Mouse (Mus musculus) forebrain, embryonic 12.5 days (tissue): ENCODE results near the gene Gng12. TPM values are rescaled to one million over a fixed set of nuclear protein-coding genes. Genes with fewer than 3 reads are reported as not detected.
"Not testable (repeated sequence)": the region's sequence is repeated elsewhere in the genome, so short reads cannot be mapped to it uniquely, and the experiment has no call there.

Source experiments
- ATAC-seq: fragments of 200-750 bp; cut with Nextera tagmentation; 2 replicates; pipeline ENCODE4 v1.8.0; 2017; ENCODE audit warnings: moderate TSS enrichment; ENCODE audit not compliant: low FRiP score
- H3K27ac ChIP-seq: fragments of 300-500 bp; sonication (generic); 2 replicates; pipeline ENCODE4 v1.5.1; 2016; ENCODE audit warnings: mild to moderate bottlenecking
- H3K27me3 ChIP-seq: fragments of 300-500 bp; sonication (generic); 2 replicates; pipeline ENCODE4 v1.6.1; 2016; ENCODE audit warnings: mild to moderate bottlenecking
- H3K36me3 ChIP-seq: fragments of 300-500 bp; sonication (generic); replicated peaks from 2 replicates; pipeline ENCODE4 v1.6.1; 2016; ENCODE audit warnings: mild to moderate bottlenecking
- H3K4me1 ChIP-seq: fragments of 300-500 bp; sonication (generic); 2 replicates; pipeline ENCODE4 v1.6.1; 2016
- H3K4me2 ChIP-seq: fragments of 300-500 bp; sonication (generic); 2 replicates; pipeline ENCODE4 v1.6.1; 2016; ENCODE audit warnings: mild to moderate bottlenecking, moderate library complexity
- H3K4me3 ChIP-seq: fragments of 300-500 bp; sonication (generic); replicated peaks from 2 replicates; pipeline ENCODE4 v1.5.1; 2016; ENCODE audit warnings: mild to moderate bottlenecking
- H3K9ac ChIP-seq: fragments of 300-500 bp; sonication (generic); 2 replicates; pipeline ENCODE4 v1.6.1; 2016; ENCODE audit warnings: mild to moderate bottlenecking
- H3K9me3 ChIP-seq: fragments of 300-500 bp; sonication (generic); 2 replicates; pipeline ENCODE4 v1.6.1; 2016
- WGBS: fragments of 180-500 bp; shearing (Covaris S2); methylation state at CpG from one replicate; pipeline ENCODE4 v1.1.7; 2016; 5-methylcytosine and 5-hydroxymethylcytosine counted together
- polyA plus RNA-seq: library from polyadenylated mRNA; unstranded; fragments of >200 nt; fragmentation: Nextera tagmentation; extraction: Ambion mirVana; gene quantifications from 2 replicates; pipeline ENCODE4 v1.2.1, GENCODE M21; 2016

Gng12 gene
- polyA plus RNA-seq, 1 experiment from 2014 or later = 34.4 TPM

GRCm38 (mm10) chr6:66944190-66945003, 48.2 kb downstream of the Gng12 start:
- Histone ChIP-seq H3K4me3 (no peak overlapping the region), H3K4me1 (peaks cover 22% of the 10 kb centered on the region), H3K9ac (no peak overlapping the region), H3K27ac (no peak overlapping the region), H3K27me3 (no peaks in the 10 kb centered on the region), H3K9me3 (no peaks in the 10 kb centered on the region), H3K36me3 (no peaks in the 10 kb centered on the region), H3K4me2 (no peak overlapping the region)
- ATAC-seq = no peak
- WGBS = 83% methylated on average over 12 of the region's 12 CpGs

DNA sequence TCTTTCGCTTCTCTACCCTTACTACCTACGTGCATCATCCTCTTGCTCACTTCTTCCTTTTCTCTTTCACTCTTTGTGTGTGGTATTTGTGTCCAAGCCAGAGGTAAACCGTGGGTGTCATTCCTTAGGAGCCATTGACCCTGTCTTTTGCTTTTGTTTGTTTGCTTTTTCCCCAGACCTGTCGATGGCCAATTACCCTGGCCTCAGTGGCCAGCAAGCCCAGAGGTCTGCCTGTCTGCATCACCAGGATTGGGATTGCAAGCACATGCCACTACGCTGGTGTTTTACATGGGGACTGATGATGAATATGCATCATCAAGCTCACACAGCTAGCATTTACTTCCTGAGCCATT, 48.8 kb downstream of the Gng12 start:
- Histone ChIP-seq H3K4me2 (no peak overlapping the region), H3K9ac (no peak overlapping the region), H3K9me3 (no peaks in the 10 kb centered on the region), H3K27ac (no peak overlapping the region), H3K4me1 (peaks cover 22% of the 10 kb centered on the region), H3K4me3 (no peak overlapping the region), H3K36me3 (no peaks in the 10 kb centered on the region), H3K27me3 (no peaks in the 10 kb centered on the region)
- 70% methylated on average over 5 of the region's 5 CpGs for WGBS
- ATAC-seq = no peak

DNA sequence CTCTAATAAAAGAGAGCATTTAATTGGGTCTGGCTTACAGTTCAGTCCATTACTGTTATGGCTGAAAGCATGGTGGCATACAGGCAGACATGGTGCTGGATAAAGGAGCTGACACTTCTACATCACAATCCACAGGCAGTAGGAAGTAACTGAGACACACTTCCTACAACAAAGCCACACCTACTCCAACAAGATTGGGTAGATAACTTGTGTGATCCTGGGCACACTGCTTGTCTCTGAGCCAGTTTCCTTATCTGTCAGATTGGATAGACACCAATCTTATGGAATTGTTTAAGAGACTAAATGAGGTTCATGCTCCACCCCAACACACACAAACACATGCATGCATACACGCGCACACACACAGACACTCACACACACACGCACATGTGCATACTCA, 51.9 kb downstream of the Gng12 start:
- no peaks in the 10 kb centered on the region for H3K9me3 ChIP-seq
- no peak overlapping the region for H3K4me2 ChIP-seq
- H3K4me1 ChIP-seq = peaks cover 19% of the 10 kb centered on the region
- H3K9ac ChIP-seq = no peak overlapping the region
- H3K27ac ChIP-seq = no peak overlapping the region
- no peaks in the 10 kb centered on the region for H3K36me3 ChIP-seq
- ATAC-seq = no peak
- H3K27me3 ChIP-seq = no peaks in the 10 kb centered on the region
- H3K4me3 ChIP-seq = no peak overlapping the region
- WGBS = 94% methylated on average over 3 of the region's 3 CpGs

GRCm38 (mm10) chr6:66948848-66949247, 52.7 kb downstream of the Gng12 start:
- Histone ChIP-seq H3K4me3 (no peak overlapping the region), H3K9ac (no peak overlapping the region), H3K4me1 (peaks cover 13% of the 10 kb centered on the region), H3K4me2 (no peak overlapping the region), H3K9me3 (no peaks in the 10 kb centered on the region), H3K27me3 (no peaks in the 10 kb centered on the region), H3K27ac (no peak overlapping the region), H3K36me3 (no peaks in the 10 kb centered on the region)
- WGBS = 84% methylated on average over 3 of the region's 3 CpGs
- no peak for ATAC-seq

DNA sequence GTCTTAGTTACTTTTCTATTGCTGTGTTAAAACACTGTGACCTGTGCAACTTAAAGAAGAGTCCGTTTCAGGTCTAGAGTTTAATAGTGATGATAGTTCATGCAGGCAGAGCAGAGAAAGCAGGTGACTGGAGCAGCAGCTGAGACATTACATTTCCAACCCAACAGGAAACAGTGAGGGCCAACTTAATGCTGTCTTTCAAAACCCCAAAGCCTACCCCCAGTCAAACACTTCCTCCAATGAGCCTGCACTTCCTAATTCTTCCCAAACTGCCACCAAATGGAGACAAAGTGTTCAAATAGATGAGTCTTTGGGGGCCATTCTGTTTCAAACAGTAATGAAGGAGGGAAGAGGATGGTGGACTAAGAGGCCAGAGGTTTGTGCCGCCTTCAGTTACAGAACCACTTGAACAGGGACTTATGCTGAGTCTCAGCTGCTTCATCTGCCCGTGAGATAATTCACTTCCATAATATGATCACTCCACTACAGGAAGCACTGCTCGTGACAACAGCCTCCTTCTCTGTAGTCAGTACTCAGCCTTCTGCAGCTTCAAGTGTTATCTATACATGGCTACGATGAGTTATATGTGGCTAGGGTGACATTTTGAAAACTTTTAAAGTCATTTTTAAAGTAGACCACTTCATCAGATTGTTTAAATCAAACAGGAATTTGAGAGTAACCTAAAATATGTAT, 55.7 kb downstream of the Gng12 start:
- no peaks in the 10 kb centered on the region for H3K36me3 ChIP-seq

DNA sequence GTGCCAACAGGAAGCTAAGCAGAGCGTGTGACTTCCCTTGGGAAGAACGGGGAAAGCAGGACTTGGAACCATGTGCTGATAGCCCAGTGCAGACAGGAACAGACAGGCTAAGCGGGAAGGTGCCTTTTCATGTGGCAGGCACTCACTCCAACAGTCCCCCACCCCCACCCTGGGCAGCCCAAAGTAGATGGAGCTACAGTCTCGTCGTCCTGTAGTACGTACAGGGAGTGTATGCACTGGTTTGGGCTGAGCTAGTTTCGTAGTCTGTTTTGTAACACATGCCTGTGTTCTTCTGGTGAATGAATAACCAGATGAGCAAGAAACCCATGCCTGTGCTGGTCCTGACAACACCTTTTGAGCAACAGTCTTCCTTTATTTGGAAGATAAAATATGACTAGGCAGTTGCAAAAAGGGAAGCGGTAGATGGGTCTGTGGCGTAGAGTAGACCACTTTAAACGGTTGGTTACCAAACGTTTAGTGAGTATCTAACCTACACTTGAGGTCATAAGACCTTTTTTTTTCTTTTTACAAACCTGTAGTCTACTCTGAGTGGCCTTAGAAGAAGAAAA, 57.8 kb downstream of the Gng12 start:
- whole genome bisulfite sequencing = 83% methylated on average over 11 of the region's 11 CpGs
- H3K9me3 ChIP-seq = no peaks in the 10 kb centered on the region
- no peaks in the 10 kb centered on the region for H3K36me3 ChIP-seq
- H3K4me2 ChIP-seq = no peak overlapping the region
- H3K27ac ChIP-seq = no peak overlapping the region
- no peaks in the 10 kb centered on the region for H3K27me3 ChIP-seq
- no peaks in the 10 kb centered on the region for H3K4me1 ChIP-seq
- H3K9ac ChIP-seq = no peak overlapping the region
- H3K4me3 ChIP-seq = no peak overlapping the region
- no peak for ATAC-seq

More for the DNA sequence above, 55.7 kb downstream of the Gng12 start:
- 86% methylated on average over 5 of the region's 5 CpGs for WGBS
- Histone ChIP-seq H3K27me3 (no peaks in the 10 kb centered on the region), H3K4me1 (no peaks in the 10 kb centered on the region), H3K9me3 (no peaks in the 10 kb centered on the region), H3K27ac (no peak overlapping the region), H3K9ac (no peak overlapping the region), H3K4me2 (no peak overlapping the region), H3K4me3 (no peak overlapping the region)
- no peak for ATAC-seq

DNA sequence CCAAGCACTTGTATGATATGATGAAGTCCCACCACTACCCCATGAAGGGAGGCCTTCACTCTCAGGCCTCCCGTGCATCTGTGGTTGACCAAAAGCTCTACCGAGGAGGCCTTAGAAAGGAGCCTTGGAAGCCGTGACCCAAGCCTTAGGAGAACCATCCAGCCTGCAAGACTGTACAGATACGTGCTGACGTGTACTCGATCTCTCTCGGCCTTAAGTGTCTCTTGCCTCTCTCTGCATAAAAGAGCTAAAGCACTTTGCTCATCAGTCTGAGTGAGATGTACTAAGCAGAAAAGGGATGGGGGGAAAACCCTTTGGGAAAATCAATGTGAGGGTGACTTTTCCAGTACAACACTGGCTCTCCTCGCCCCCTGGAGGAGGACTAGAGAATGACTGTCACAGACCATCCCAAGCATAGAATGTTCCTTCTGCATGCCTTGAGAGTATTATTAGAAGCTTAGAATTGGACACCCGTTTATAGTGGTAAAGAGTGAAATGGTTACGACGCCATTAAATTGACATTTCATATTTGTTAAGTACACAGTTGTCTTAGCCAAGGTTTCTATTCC, 59.0 kb downstream of the Gng12 start:
- Histone ChIP-seq H3K27me3 (no peaks in the 10 kb centered on the region), H3K36me3 (no peaks in the 10 kb centered on the region), H3K4me1 (no peaks in the 10 kb centered on the region), H3K4me3 (no peak overlapping the region), H3K9me3 (no peaks in the 10 kb centered on the region), H3K4me2 (no peak overlapping the region), H3K27ac (no peak overlapping the region), H3K9ac (no peak overlapping the region)
- no peak for ATAC-seq
- 86% methylated on average over 11 of the region's 11 CpGs for WGBS

GRCm38 (mm10) chr6:66958466-66959235, 62.5 kb downstream of the Gng12 start:
- Histone ChIP-seq H3K36me3 (no peaks in the 10 kb centered on the region), H3K27ac (no peak overlapping the region), H3K9ac (no peak overlapping the region), H3K4me3 (no peak overlapping the region), H3K4me2 (no peak overlapping the region), H3K4me1 (no peaks in the 10 kb centered on the region), H3K9me3 (no peaks in the 10 kb centered on the region), H3K27me3 (no peaks in the 10 kb centered on the region)
- 93% methylated on average over 5 of the region's 5 CpGs for WGBS
- no peak for ATAC-seq

- WGBS = 23% methylated on average over 2 of the region's 2 CpGs
- no peak overlapping the region for H3K9ac ChIP-seq
- ATAC-seq = peak; percentile 82
- H3K27ac ChIP-seq = no peak overlapping the region
- no peaks in the 10 kb centered on the region for H3K27me3 ChIP-seq
- no peak overlapping the region for H3K4me3 ChIP-seq
- H3K4me1 ChIP-seq = peaks cover 13% of the 10 kb centered on the region; the same call in 1 of the 2 replicates
- H3K9me3 ChIP-seq = no peaks in the 10 kb centered on the region
- no peak overlapping the region for H3K4me2 ChIP-seq
- no peaks in the 10 kb centered on the region for H3K36me3 ChIP-seq
Observed at GRCm38 (mm10) chr6:66962582-66963043, 66.4 kb downstream of the Gng12 start.

DNA sequence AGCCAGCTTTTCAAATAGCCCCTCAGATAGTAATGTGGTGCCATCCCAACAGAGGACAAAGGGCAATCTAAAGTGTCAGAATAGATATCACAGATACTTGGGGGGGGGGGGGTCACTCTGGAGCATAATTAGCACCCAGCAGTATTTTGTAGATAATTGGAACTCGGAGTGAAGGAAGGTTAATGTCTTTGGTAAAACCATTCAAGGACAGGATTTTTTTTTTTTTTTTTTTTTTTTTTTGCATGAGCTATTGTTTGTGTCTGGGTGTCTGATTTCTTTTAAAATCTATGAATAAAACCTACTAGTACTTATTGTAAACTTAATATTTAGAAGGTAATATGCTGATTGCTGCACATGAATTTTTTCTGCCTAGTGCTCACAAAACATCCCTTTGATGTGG, 66.9 kb downstream of the Gng12 start:
- Histone ChIP-seq H3K9me3 (no peaks in the 10 kb centered on the region), H3K4me2 (no peak overlapping the region), H3K36me3 (no peaks in the 10 kb centered on the region), H3K27me3 (no peaks in the 10 kb centered on the region), H3K9ac (no peak overlapping the region), H3K4me3 (no peak overlapping the region), H3K4me1 (peaks cover 13% of the 10 kb centered on the region; the same call in 1 of the 2 replicates), H3K27ac (no peak overlapping the region)
- 59% methylated on average over 1 of the region's 1 CpGs for WGBS
- no peak for ATAC-seq

- not testable (repeated sequence) for H3K36me3 ChIP-seq, H3K27me3 ChIP-seq, ATAC-seq, H3K27ac ChIP-seq, H3K9me3 ChIP-seq, H3K4me2 ChIP-seq, H3K9ac ChIP-seq, H3K4me3 ChIP-seq
- 84% methylated on average over 3 of the region's 3 CpGs for WGBS
- H3K4me1 ChIP-seq = peaks cover 13% of the 10 kb centered on the region; the same call in 1 of the 2 replicates
Observed at GRCm38 (mm10) chr6:66963651-66964050, 67.5 kb downstream of the Gng12 start.

DNA sequence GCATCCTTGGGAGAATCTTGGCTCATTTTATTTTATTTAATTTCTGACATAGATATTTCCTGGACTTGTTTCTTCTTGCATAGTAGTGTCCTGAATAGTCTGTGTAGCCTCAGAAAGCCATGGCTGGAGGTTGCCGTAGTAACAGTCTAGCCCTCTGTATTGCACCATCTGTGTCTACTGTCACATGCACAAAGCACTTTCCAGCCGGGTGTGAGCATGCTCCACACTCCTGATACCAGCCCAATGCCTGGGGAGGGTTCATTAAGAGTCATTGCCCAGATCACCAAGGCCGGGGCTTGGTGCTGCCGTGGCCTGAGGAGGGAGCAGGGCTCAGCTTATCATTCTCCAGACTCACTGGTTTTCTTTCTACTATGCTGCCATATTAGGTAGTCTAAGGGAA, 68.0 kb downstream of the Gng12 start:
- WGBS = 38% methylated on average over 4 of the region's 4 CpGs
- Histone ChIP-seq H3K4me3 (no peak overlapping the region), H3K27ac (no peak overlapping the region), H3K4me2 (no peak overlapping the region), H3K9ac (no peak overlapping the region), H3K36me3 (no peaks in the 10 kb centered on the region), H3K9me3 (no peaks in the 10 kb centered on the region), H3K27me3 (no peaks in the 10 kb centered on the region), H3K4me1 (peaks cover 13% of the 10 kb centered on the region; the same call in 1 of the 2 replicates)
- peak; percentile 90 for ATAC-seq
